Mouse (Mus musculus) frontal cortex, adult (tissue): Measurements from ENCODE around the gene Smcr8.
"Not testable (repeated sequence)": the region's sequence is repeated elsewhere in the genome, so short reads cannot be mapped to it uniquely, and the experiment has no call there.

Source experiments
- ATAC-seq: cut with Nextera tagmentation; 2 replicates; pipeline ENCODE4 v1.9.2; 2017; ENCODE audit warnings: mild to moderate bottlenecking, moderate library complexity, mixed read lengths; ENCODE audit not compliant: low TSS enrichment

Gene Smcr8

GRCm38 (mm10) chr11:60784179-60784922 lies 7.0 kb downstream of the Smcr8 start:
- ATAC-seq = no peak

- ATAC-seq = no peak
Measured at GRCm38 (mm10) chr11:60787595-60787994, 10.3 kb downstream of the Smcr8 start.

- ATAC-seq = no peak
Measured at GRCm38 (mm10) chr11:60790472-60790871, 13.1 kb downstream of the Smcr8 start.

GRCm38 (mm10) chr11:60796342-60796741 lies 19.0 kb downstream of the Smcr8 start:
- ATAC-seq = peak; percentile 41; the same call in 1 of the 2 replicates

GRCm38 (mm10) chr11:60799977-60800376 lies 22.7 kb downstream of the Smcr8 start:
- ATAC-seq = no peak

- ATAC-seq = no peak
Measured at GRCm38 (mm10) chr11:60800892-60801291, 23.6 kb downstream of the Smcr8 start.

GRCm38 (mm10) chr11:60808286-60809070 lies 31.2 kb downstream of the Smcr8 start:
- ATAC-seq = no peak

- ATAC-seq = no peak
Measured at GRCm38 (mm10) chr11:60809546-60809945, 32.2 kb downstream of the Smcr8 start.

- ATAC-seq = no peak
Measured at GRCm38 (mm10) chr11:60810046-60810965, 33.0 kb downstream of the Smcr8 start.

- ATAC-seq = peak; percentile 99
Measured at GRCm38 (mm10) chr11:60811054-60811460, 33.7 kb downstream of the Smcr8 start.

GRCm38 (mm10) chr11:60811618-60812017 lies 34.3 kb downstream of the Smcr8 start, which contains the start of gene Shmt1:
Shmt1 (minus strand) TSS chr11:60811718.
- ATAC-seq = not testable (repeated sequence)

GRCm38 (mm10) chr11:60816398-60816797 lies 39.1 kb downstream of the Smcr8 start:
- ATAC-seq = no peak

- no peak for ATAC-seq
Measured at GRCm38 (mm10) chr11:60823771-60824170, 46.4 kb downstream of the Smcr8 start.

GRCm38 (mm10) chr11:60825191-60825590 lies 47.9 kb downstream of the Smcr8 start:
- no peak for ATAC-seq

GRCm38 (mm10) chr11:60826700-60827099 lies 49.4 kb downstream of the Smcr8 start:
- ATAC-seq = no peak

GRCm38 (mm10) chr11:60827241-60827945 lies 50.1 kb downstream of the Smcr8 start:
- ATAC-seq = no peak

GRCm38 (mm10) chr11:60828903-60829302 lies 51.6 kb downstream of the Smcr8 start:
- no peak for ATAC-seq

GRCm38 (mm10) chr11:60830433-60831052 lies 53.2 kb downstream of the Smcr8 start, which contains the start of gene Dhrs7b:
Dhrs7b (plus strand) TSS chr11:60830631.
- peak; percentile 99 for ATAC-seq

GRCm38 (mm10) chr11:60836897-60837296 lies 59.6 kb downstream of the Smcr8 start:
- no peak for ATAC-seq
